Mouse (Mus musculus) brain, adult 2 months (tissue): ENCODE measurements around the gene Ilk.
"Not testable (repeated sequence)": the region's sequence is repeated elsewhere in the genome, so short reads cannot be mapped to it uniquely, and the experiment has no call there.

Experiments used
- DNase-seq: peaks from one replicate; pipeline ENCODE4 v3.0.0; 2011; ENCODE audit warnings: low read depth, low spot score

The Ilk gene

DNA sequence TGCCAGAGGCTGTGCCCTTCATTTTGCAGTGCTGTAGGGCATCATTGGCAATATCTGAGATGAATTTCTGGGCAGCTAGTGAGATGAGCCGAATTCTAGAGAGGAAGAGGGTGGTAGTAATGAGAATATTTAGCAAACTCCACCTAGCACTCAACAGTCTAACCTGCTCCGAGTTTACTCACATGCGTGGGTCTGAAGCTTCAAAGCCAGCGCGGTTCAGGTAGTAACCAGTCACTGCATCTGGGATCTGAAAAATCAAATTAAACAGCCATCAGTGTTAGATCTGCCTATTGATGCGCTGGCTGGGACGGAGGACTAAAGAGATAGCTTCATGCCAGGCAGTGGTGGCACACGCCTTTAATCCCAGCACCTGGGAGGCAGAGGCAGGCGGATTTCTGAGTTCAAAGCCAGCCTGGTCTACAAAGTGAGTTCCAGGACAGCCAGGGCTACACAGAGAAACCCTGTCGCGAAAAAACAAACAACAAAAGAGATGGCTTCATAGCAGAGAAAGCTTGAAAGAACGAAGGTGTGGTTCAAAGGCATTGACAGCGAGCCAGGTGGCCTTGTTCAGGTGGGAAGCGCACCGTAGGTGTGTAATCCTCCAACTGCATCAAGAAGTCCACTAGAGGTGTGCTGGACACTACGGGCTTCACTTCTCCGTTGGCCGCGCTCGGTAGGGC lies 7.0 kb downstream of the Ilk start:
- not testable (repeated sequence) for DNase-seq

DNA sequence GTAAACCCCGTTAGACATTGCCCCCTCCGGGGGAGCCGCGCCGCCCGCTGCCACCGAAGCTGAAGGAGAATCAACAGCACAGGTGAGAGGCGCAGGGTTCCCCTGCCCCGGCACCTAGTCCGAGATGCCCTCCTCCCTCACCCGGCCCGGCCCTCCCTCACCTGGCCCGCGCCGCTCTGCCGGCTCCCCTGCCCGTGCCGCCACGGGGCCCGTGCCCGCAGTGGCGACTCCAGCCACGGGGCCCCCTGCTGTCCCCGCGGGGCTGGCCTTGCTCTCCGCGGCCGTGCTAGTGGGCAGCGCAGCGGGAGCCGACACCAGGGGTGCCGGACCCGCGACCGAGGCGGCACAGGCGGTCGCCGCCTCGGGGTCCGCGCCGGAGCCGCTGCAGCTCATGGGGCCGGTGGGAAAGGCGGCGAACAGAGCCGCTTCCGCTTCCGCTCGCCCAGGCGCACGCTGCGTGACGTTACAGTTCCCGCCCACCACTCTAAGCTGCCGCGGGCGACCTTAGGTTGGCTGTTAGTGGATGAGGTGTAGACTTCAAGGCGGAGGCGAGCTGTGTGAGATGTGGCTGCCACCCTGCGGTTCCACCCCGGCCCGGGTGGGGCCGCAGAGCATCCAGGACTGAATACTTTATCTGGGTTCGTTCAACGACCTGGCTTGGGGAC lies 7.7 kb downstream of the Ilk start, which contains the start of gene Taf10:
Gene Taf10, minus strand, starts transcription at position 436 of the 665 bp plus-strand sequence.
- peak; percentile 97 for DNase-seq

DNA sequence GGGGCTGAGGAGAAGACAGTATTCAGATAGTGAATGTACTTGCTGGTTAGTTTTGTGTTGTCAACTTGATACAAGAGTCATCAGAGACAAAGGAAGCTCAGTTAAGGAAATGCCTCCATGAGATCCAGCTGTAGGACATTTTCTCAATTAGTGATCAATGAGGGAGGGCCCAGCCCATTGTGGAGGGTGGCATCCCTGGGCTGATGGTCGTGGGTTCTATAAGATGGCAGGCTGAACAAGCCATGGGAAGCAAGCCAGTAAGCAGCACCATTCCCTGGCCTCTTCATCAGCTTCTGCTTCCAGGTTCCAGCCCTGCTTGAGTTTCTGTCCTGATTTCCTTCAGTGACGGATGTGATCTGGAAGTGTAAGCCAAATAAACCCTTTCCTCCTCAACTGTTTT lies 11.4 kb downstream of the Ilk start:
- no peak for DNase-seq

DNA sequence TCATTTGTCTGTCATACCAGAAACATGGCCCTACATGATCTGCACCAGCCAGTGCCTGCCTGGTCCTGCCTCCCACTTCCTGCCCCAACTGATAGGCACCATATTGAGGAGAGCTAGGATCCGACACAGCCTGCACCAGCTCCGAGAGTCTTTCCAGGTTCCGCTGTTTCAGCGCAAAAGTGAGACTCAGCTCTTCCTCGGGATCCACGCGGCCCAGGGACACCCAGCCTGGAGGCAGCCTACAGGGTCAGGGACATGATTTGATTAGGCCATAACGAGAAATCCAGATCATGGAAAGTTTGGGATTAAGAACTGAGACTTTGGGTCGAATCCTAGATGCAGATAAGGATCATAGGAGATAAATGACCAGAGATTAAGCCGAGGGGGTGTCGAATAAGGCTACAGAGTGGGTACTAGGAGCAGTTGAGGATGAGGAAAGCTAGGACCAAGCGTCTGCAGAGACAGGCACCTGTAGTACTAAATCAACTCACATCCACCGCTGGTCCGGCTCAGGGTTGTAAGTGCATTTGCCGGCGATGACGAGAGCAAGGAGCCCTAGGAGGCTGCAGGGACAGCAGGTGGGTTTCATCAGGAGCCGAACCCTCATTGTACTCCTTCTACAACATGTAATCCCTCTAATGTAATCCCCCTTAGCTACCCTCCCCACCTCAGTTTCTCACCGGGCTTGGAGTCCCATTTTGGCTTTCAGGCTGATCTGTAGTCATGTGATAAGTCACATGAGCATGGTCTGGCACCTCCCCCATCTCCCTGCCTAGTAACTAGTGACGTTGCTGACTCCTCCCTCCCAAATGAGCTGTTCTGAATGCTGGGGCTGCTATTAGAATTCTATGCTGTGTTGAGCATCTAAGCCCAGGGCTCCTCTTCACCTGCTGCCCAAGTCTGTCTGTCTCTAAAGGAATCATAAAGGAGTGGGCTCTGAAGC lies 15.4 kb downstream of the Ilk start, which contains the start of gene Tpp1:
Gene Tpp1, minus strand, starts transcription at position 745 of the 943 bp plus-strand sequence.
- DNase-seq, result peak; percentile 99

DNA sequence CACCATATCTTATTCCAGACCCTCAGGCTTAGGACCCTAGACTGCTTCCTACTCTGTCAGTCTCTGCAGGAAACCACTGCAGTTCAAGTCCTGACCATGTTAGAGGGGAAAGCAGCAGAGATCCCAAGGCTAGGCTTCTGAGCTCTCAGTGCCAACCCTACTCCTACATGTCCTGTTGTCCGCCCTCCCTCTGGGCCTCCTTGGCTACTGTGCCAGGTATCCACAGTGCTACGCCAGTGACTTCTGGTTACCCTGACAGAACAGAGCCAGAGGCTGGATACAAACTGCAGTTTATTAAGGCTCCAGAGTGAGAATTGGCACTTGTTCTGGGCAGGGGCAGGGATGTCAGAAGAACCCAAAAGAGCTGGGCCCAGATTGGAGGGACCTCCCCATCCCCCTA lies 16.3 kb downstream of the Ilk start:
- peak; percentile 54 for DNase-seq

DNA sequence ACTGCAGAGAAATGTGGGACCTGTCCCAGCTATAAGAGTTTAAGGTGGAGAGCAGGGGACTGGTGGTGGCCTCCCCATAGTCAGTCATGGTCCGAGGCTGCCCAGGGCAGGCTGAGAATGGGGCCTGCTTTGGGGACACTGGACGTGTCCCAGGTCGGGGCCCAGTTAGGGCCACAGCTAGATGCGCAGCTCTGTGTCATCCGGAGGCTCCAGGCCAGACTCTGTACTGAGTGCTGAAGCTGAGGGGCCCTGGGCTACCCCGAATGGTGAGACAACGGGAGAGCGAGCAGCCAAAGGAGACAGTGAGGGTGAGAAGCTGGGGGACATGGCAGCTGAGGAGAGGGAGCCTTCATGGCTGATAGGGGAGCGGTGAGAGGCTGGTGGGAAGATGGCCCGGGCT lies 16.9 kb downstream of the Ilk start:
- no peak for DNase-seq

DNA sequence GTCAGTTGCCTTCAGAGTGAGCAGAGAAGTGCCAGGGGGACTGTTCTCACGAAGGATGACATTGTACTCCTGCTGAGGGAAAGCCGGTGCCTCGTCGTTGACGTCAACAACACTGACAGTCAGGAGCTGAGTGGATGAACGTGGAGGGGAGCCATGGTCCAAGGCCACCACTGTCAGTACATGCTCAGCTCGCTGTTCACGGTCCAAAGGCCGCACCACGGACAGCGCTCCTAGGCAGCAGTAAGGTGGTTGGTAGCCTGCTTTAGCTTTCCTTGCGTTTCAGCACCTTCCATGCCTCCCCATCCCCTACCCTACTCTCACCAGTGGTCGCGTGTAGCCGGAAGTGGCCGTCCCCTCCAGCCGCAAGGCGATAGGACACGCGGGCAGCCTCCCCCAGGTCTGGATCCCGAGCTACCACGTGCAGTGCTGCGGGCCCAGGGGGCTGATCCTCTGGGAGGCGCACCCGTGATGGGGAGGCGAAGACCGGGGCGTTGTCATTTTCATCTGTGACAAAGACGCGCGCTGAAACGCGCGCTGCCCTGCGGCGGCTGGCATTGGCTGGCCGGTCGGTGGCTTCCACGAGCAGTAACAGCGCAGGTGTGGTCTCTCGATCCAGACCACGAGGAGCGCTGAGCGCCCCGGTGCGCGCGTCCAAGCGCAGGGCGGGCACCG lies 25.6 kb downstream of the Ilk start:
- no peak for DNase-seq

DNA sequence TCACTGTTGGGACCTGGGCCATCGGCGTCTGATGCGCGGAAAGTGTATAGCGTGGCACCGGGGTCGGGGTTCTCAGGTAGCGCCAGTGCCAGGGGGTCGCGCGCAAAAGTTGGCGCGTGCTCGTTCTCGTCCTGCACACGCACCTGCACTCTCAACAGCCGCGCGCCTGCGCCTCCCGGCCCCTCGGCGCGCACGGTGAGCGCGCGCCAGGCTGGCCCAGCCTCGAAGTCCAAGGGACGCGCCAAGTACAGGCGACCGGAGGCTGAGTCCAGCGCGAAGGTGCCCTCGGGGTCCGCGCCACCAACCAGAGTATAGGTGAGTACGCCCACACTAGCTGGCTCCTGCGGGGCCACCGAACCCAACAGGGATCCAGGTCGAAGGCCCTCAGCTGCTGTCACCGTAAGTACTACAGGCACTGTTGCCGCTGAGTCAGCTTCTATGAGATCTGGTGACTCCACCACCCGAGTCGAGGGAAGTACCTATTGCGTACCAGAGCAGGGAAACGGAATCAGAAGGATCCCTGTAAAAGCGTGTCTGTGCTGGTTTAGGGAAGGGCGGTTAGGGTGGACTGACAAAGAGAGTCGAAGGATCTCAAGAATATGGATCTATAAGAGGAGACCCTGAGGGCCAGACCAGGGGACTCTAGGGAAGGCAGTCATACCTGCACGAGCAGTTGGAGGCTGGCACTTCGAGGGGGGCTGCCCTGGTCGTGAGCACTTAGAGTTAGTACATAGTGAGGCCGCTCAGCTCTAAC lies 26.3 kb downstream of the Ilk start:
- no peak for DNase-seq

DNA sequence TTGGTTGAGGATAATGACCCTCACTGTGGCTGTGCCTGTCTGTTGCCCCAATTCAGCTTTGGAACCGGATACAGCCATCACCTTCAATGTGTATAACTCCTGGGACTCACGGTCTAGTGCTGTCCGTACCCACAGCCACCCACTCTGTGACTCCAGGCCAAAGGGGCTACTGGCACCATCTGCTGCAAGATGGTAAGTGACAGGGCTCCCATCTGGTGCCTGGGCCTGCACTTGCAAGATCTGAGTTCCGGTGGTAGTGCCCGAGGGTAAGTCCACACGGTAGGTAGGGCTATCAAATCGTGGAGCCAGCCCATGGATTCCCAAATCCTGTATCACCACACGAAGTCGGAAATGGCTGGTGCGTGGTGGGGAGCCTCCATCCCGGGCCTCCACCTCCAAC lies 27.9 kb downstream of the Ilk start:
- DNase-seq, result no peak

DNA sequence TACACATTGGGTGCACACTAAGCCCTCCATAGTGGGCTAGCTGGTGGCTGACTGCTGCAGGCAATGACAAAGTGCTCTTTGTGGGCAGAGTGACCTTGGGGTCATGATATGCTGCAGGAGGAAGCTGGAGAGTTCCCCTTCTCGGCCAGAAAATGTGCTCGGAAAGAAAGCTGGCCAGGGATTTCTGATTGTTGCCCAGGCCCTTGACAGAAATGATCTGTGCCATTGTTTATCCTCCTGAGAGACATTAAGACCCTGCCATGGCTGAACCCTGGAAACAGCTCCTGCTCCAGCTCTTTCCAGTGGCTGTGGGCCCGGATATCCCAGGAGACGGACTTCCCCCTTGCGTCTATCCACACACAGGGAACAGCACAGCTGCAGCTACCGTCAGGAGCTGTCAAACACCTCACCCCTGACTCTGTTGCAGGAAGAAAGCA lies 31.4 kb downstream of the Ilk start:
- no peak for DNase-seq

DNA sequence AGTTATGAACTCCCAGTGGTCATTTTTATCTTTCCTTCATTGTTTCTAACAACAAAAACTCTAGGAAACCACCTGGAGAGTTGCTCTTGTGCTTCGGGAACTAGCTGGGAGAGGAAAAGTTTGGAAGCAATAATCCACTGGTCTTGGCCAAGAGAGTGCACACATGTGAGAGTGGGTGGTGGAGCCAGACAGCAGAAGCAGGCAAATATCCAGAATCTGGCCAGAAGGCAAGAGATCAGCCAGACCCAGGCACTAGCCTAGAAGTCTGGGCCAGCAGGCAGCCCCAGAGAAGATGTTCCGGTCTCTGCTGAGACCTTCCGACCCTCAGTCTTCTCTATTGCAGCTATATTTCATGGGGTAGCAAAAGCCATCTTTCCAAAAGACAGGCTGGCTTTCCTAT lies 33.6 kb downstream of the Ilk start:
- DNase-seq, result no peak

DNA sequence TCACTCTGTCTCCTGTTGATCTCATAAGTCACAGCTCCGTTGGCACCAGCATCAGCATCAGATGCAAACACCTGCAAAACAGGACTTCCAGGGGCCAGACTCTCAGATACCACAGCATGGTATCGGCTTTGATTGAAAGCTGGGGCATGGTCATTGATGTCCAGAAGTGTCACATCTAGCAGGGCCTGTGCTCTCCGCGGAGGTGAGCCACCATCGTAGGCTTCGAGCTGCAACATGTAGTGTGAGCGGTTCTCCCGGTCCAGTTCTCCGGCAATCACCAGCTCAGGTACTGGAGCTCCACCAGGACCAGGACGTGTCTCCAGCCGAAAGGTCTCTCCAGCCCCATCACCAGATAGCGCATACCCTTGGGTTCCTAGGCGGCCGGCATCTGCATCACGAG lies 35.9 kb downstream of the Ilk start:
- no peak for DNase-seq

DNA sequence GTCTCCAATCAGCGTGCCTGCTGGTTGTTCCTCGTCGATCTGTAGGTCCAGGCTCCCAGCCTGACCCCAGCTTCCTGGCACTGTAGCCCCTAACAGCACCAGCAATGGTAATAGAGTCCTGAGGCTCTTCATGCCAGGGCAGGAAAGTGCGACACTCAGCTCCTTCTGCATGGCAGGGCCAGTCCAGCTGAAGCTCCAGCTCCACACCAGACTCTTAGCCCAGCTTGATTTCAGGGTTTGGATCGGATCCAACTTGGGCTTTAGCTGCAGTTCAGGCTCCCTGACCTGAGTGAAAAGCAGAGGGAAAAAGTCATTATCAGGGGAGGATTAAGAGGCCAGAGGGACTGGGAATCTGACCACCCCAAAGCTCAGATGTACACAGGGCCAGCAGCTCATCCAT lies 36.6 kb downstream of the Ilk start:
- no peak for DNase-seq

DNA sequence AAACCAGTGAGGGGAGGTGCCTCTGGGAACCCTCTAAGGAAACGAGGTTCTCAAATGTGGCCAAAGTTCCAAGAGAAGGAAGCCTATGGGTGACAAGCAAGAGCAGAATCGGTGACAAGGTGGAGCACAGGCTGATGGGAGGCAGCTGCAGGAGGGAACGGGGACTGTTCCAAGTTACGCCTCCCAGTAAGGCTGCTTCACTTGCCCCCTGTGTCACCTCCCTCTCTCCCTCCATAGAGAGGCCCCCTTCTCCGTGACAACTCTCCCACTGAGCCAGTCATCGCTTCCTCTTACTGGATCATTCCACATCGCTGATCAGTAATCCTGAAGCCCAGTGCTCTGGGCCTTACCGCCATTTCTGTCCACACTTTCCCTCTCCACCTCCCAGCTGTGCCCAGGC lies 38.3 kb downstream of the Ilk start:
- DNase-seq, result no peak

DNA sequence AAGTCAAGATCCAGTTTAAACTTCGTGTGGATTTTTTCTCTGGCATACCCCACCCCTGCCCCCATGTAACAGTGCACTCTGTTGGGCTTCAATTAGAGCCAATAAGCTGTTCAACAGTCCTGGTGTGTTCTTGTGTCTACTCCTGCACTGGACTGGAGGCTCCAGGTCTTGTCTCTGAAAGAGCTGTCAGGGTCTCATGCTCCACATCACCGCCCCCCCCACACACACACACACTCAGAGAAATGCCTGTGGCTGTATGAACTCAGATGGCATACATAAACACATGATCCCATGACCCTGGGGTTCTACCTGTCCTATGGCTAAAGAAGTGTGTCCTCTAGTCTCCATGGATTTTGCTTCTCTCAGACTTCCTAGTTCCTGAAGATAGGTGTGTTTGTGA lies 39.6 kb downstream of the Ilk start:
- no peak for DNase-seq

DNA sequence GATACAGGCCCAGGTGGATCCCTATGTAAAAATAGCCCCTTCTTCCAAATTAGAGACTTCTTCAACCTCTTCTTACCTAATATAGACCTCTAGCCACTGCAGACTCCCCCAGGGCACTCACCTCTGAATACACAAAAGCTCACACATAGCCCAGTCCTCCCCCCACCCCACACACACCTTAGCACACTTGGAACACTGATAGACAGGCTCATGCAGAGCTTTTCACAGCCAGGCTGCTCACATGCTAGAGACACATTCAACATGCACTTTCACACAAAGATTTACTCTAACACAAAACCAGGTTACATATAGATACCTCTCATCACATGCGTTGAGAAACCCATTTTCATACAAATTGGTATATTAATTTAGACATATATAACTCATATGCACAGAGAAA lies 40.9 kb downstream of the Ilk start:
- no peak for DNase-seq

DNA sequence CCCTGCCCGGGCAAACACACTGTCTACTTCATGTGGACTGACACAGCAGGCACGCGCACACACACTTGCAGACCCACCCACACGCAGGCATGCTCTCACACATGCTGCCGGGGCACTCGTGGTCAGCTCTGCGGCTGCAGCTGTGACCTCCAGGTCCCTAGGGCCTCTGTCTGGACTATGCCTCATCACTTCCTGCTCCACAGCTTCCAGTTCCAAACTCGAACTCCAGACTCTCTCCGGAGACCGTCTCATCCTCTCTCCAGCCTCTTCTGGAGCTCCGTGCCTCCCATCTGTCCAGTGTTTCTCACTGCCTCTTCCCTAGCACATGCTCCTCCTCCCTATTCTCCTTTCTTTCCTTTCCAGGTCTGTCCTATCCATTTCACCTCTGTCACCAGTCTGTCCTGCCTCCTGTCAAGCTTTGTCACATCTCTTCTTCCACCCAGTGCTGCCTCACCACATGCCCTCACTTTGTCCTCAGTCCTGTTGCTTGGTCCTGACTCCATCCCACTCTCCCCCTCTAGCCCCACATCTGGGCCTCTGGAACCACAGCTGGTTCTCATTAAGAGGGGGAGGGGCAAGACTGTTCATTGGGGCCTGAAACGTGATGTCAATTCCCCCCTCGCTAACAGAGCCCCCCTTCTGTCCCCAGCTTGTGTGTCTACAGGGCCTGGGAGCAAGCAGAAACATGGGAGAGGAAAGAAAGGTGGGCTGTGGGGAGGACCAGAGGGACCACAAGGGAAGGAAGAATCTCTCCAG lies 41.6 kb downstream of the Ilk start:
- no peak for DNase-seq

DNA sequence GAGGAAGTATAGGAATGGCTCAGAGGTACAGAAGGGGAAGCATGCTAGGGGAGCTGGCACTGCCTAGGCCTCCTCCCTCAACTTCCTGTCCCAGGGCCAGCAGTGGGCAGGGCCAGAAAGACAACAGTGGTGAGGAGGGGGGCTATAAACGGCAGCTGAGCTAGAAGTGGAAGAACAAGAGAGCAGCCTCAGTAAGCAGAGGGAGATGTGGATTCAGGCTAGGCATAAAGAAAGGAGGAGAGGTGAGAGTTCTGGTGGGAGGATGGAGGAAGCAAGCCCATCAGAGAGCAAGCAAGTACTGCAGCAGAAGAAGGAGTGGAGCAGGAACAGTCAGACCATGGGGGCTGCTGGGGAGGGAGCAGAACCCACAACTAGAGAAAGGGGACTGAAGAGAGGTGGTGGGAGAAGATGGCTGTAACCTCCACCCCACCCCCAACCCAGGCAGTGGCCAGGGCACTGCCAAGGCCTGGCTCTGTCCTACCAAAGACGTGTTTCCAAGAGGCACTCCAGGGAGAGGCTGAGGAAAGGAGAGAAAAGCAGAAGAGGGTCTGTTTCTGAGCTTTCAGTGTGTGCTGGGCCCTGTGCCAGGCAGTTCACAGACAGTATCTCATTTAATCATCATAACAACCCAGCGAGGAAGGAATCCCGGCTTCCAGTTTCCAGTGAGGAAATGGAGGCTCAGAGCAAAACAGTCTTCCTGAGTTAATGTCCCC lies 42.3 kb downstream of the Ilk start:
- no peak for DNase-seq

DNA sequence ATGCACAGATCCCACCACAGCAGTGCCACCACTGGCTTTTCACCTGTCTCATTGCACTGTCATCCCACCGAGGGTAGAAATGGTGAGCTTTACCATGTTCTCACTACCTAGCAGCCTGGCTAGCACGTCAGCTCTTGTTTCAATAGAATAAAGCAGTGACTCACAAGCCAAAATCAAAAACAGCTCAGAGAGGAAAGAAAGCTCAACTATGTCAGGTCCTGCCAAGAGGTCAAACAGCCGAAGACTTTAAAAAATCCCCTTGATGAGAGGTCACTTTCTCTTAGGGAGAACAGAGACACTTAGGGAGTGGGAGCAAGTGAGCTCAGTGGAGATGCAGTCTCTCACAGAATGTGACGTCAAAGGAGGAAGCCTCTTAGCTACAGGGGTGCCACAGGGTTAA lies 47.5 kb downstream of the Ilk start:
- no peak for DNase-seq

DNA sequence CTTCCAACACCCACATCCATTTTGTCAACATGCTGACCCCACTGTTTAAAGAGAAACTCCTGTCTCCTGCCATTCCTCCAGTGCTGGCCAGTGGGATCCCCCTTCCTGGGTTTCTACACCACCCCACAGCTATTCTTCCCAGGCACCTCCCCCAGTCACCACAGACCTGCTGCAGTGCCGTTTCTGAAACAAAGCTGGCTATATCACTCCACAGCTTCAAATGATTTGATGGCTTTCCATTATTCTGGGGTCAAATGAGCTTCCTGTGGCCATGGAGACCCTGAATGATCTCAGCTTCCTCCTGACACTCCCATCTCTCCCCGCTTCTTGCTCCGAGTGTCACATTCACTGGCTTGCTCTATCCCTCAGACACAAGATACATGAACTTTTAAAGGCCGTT lies 48.2 kb downstream of the Ilk start:
- no peak for DNase-seq
